In genomic region chr17:48814753-48815504, GRCm38 (mm10) we compare ENCODE assay signal across 15 mouse cellular contexts.
DNase-seq lines count a peak whose midpoint lies in the region; ATAC-seq lines count a peak whose summit lies in the region.
"Had no signal": no experiment of that assay in that cellular context is flagged by ENCODE, and none has a peak within 500 bp of the region (broad histone marks: within the 10 kb centered on the region; RNA-seq: fewer than 3 reads in every experiment).

No protein-coding gene starts in this region.

- H3K27me3 ChIP-seq in midbrain, embryonic 11.5 days (ENCODE audit: control insufficient read depth, insufficient read depth, low read length) = no peaks in the 10 kb centered on the region
- H3K27me3 ChIP-seq in midbrain, embryonic 16.5 days (ENCODE audit: control insufficient read depth, insufficient read depth, low read depth, low read length) = no peaks in the 10 kb centered on the region
- H3K27me3 ChIP-seq: embryonic facial prominence, embryonic 12.5 days; kidney, embryonic 15.5 days; megakaryocyte, embryonic 14.5 days had no signal

- H3K4me3 ChIP-seq in midbrain, embryonic 11.5 days (ENCODE audit: low read depth, low read length) = no peak overlapping the region
- no peak overlapping the region for H3K4me3 ChIP-seq in midbrain, embryonic 16.5 days (ENCODE audit: low read depth, low read length)
- H3K4me3 ChIP-seq: embryonic facial prominence, embryonic 12.5 days; kidney, embryonic 15.5 days; megakaryocyte, embryonic 14.5 days had no signal

- no peaks in the 10 kb centered on the region for H3K9me3 ChIP-seq in midbrain, embryonic 11.5 days (ENCODE audit: control insufficient read depth, low read length)
- H3K9me3 ChIP-seq in midbrain, embryonic 16.5 days (replicated peaks; ENCODE audit: control insufficient read depth, low read length, poor library complexity, severe bottlenecking) = no peaks in the 10 kb centered on the region
- H3K9me3 ChIP-seq: embryonic facial prominence, embryonic 12.5 days; kidney, embryonic 15.5 days had no signal

- peaks cover 13% of the 10 kb centered on the region for H3K4me1 ChIP-seq in midbrain, embryonic 11.5 days (ENCODE audit: control insufficient read depth, insufficient read depth, low read length)
- peaks cover 6% of the 10 kb centered on the region for H3K4me1 ChIP-seq in midbrain, embryonic 16.5 days (ENCODE audit: control insufficient read depth, insufficient read depth, low read length)
- H3K4me1 ChIP-seq: megakaryocyte, embryonic 14.5 days had no signal

- DNase-seq in midbrain, embryonic 11.5 days (ENCODE audit: low spot score, missing footprints) = peak; percentile 90
- DNase-seq in embryo, embryonic 11 days = peak; percentile 70
- peak; percentile 53 for DNase-seq in mesoderm, embryonic 11.5 days (ENCODE audit: low read depth, low spot score)
- no peak for DNase-seq in testis, postnatal 10 days (ENCODE audit: low spot score)
- DNase-seq in layer of hippocampus, postnatal 14 days (ENCODE audit: low spot score in 2 of 2) = no peak
- no peak for DNase-seq in spleen, adult 12 weeks (ENCODE audit: low spot score)
- DNase-seq: adrenal gland, adult 2 months; cerebellum, adult 9-10 months; liver; lung, embryonic 14.5 days had no signal

- no peak overlapping the region for H3K9ac ChIP-seq in midbrain, embryonic 11.5 days (ENCODE audit: low read length)
- H3K9ac ChIP-seq in midbrain, embryonic 16.5 days (ENCODE audit: low read depth, low read length) = no peak overlapping the region
- H3K9ac ChIP-seq: embryonic facial prominence, embryonic 12.5 days; kidney, embryonic 15.5 days; lung, embryonic 14.5 days had no signal

- H3K36me3 ChIP-seq in midbrain, embryonic 11.5 days (ENCODE audit: control insufficient read depth, insufficient read depth, low read length) = no peaks in the 10 kb centered on the region
- H3K36me3 ChIP-seq in midbrain, embryonic 16.5 days (ENCODE audit: control insufficient read depth, insufficient read depth, low read length) = no peaks in the 10 kb centered on the region
- H3K36me3 ChIP-seq: embryonic facial prominence, embryonic 12.5 days; kidney, embryonic 15.5 days had no signal

- peak; percentile 90 for ATAC-seq in midbrain, embryonic 11.5 days (ENCODE audit: low FRiP score)
- ATAC-seq in midbrain, embryonic 16.5 days = no peak
- ATAC-seq: Patski had no signal

- 39% methylated on average over 15 of the region's 15 CpGs for WGBS in midbrain, embryonic 11.5 days
- 37% methylated on average over 15 of the region's 15 CpGs for WGBS in midbrain, embryonic 16.5 days

- H3K27ac ChIP-seq in midbrain, embryonic 11.5 days (ENCODE audit: low read depth, low read length) = no peak overlapping the region
- H3K27ac ChIP-seq in midbrain, embryonic 16.5 days (ENCODE audit: low read length) = no peak overlapping the region
- H3K27ac ChIP-seq: embryonic facial prominence, embryonic 12.5 days; kidney, embryonic 15.5 days had no signal

- H3K4me2 ChIP-seq in midbrain, embryonic 11.5 days = no peak overlapping the region
- H3K4me2 ChIP-seq in midbrain, embryonic 16.5 days (ENCODE audit: low read length) = no peak overlapping the region
- H3K4me2 ChIP-seq: embryonic facial prominence, embryonic 12.5 days; kidney, embryonic 15.5 days; lung, embryonic 14.5 days had no signal

Comparison
In these comparisons a context has a peak if more than half of its experiments do, and no peak if none do; other contexts are left out.
1. DNase-seq: peak in midbrain, embryonic 11.5 days (single experiment), embryo, embryonic 11 days (single experiment) and mesoderm, embryonic 11.5 days (single experiment); none in testis, postnatal 10 days (single experiment), layer of hippocampus, postnatal 14 days (0 of 2) and spleen, adult 12 weeks (single experiment).